Mouse (Mus musculus): ENCODE results near the gene Ect2l.
A peak's percentile ranks its signal among the peaks of the same experiment; 100 is the strongest.

The Ect2l gene

DNA sequence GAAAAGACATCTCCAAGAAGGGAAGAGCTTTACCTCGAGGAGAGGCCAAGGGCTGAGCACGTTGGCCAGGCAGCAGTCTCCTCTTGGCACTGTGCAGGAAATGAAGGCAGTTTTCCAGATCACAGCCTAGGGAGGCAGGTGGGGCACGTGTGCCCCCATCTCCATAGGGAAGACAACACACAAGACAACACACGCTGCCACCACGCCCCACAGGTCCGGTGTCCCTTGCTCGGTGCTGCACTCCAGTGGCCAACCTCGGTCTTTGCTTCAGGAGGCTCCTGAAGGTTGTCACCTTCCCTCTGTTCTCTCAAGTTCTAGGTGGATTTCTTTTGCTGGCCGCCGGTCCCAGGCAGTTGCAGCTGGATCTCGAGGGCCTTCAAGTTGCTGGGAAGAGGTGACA lies at the start of gene Ect2l:
Gene Ect2l, minus strand, starts transcription at position 165 of the 400 bp plus-strand sequence.
- no peak for DNase-seq (ENCODE audit: low spot score)

GRCm38 (mm10) chr10:18251345-18251744 lies 40.7 kb upstream of the Ect2l start:
- no peak for DNase-seq (ENCODE audit: low spot score)

GRCm38 (mm10) chr10:18243614-18244013 lies 32.9 kb upstream of the Ect2l start:
- no peak for DNase-seq (ENCODE audit: low spot score)

DNA sequence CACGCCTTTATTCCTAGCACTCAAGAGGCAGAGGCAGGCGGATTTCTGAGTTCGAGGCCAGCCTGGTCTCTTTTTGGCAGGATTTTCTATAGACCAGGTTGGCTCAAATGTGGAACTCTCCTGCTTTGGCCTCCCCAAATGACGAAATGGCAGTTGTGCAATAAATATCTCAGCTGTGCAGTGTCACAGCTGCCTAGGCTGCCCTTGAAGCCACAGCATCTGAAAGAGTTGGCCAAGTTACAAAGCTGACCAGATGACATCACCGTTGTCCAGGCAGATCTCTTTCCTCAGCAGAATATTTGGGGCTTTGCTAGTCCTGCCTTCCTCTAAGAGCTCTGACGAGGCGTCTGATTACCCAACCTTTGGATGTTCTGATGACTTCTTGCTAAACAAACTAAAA lies 26.5 kb upstream of the Ect2l start:
- DNase-seq (ENCODE audit: low spot score) = no peak

DNA sequence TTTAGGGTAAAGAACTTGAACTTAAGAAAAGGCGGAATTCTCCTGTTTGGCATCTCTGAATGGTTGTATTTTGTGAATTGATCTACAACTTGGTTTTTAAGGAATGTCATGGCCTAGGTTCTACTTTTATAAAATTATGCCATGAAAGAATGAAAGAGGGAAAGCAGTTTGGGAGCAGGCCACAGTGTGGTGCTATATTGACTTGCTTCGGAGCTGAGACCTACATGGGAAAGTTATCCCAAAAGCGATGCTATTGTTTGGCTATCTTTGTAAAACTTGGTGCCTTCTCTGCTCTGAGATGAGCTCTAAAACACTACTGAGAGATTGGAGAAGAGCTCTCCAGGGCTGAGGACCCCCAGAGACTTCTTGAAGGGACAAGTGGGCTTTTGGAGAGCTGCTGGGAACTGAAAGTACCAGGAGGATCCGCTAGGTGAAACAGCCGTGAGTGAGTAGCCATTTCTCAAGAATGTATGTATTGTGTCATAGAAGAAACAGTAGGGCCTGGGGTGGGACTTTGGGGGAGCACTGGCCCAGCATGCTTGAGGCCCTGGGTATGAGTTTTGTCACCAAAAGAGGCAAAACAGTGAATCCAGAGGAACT lies 25.7 kb upstream of the Ect2l start:
- no peak for DNase-seq (ENCODE audit: low spot score)

GRCm38 (mm10) chr10:18235402-18235747 lies 24.7 kb upstream of the Ect2l start:
- DNase-seq (ENCODE audit: low spot score) = no peak

DNA sequence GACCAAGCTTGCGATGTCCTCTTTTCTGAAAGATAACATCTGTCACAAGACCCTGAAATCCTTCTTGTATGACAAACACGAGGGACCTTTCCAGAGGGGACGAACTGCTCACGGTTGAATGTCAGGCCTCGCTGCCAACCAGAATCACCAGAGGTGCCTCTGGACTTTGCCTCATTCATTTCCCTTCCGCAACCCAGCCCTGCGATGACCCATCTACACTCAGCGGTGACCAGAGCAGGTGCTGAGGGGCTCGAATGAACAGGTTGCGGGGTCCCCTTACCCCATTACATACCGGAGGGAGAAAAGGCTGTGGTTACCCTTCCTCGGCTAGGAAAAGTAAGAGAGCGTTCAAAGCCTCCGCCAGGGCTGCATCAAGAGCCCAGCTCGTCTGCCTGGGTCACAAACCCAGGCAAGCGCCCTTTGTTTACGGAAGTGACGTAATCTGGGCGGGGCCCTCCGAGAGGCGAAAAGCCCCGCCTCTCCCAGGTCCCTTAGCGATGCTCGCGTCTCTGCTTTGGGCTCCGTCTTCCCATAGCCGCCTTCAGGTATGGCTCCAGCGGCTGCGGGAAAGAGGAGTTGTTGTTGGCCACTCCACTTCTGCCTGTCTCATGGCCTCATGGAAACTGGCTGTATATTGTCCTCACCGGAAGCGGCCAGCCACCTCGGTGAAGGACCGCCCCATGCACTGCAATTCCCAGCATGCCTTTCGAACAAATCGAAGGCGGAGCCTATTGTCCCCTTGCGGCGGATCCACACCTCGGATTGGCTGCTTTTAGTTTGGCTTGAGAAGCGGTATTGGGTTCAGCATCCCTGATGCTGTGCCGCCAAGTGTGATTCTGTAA lies 24.1 kb upstream of the Ect2l start, which contains the start of gene Ccdc28a:
Gene Ccdc28a, minus strand, starts transcription at position 439 of the 842 bp plus-strand sequence.
- peak; percentile 92 for DNase-seq (ENCODE audit: low spot score)

- DNase-seq (ENCODE audit: low spot score) = no peak
Measured at GRCm38 (mm10) chr10:18233891-18234290, 23.2 kb upstream of the Ect2l start.

DNA sequence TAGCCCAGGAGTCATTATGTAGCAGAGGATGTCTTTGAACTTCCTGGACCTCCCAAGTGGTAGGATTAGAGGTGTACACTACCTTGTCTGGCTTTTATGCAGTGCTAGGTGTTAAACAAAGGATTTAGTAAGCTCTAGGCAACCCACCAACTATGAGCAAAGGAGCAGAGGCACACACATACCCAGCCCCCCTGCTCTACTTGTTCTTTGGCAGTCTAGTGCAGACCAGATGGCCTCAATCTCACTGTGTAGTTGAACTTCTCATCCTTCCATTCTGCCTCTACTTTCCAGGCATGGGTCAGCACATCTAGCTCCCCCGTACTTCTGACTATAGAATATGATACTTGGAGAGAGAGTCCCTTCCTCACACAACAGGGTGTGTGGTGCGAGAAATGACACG lies 13.7 kb upstream of the Ect2l start:
- DNase-seq (ENCODE audit: low spot score) = no peak

DNA sequence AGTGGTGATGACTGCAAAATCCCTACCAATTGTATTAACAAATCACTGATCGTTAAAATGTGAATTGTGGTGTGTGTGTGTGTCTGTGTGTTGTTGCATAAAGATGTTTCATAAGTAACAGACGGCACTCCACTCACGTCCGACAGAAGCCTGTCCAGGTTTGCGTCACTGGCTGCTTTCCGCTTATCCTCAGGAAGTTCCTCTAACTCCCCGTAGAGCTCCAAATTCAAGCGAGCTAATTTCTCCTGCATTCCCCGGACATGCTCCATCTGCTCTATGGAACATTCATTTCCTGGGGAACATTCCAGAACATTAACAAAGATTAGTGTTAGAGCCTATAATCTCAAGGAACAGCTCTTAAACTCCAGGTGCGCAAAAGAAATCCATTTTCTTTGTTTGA lies 8.7 kb upstream of the Ect2l start:
- no peak for DNase-seq (ENCODE audit: low spot score)

DNA sequence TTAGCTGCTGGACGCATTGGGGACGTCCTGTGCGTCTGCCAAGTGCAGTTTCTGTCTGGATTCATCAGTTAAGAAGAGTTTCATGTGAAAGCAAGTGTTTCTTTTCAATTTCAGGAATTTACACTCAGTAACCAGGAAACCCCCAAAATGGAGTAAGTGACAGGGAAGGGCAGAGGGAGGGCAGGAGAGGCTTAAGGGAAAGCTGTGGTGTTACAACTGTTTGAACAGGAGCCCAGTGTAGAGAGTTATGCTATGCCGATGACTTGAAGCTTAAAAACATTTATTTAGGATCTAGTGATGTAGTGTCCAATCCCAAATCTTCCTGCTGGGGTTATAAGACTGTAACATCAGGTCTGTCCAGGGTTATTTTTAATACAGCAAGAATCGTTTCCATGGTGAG lies 3.4 kb upstream of the Ect2l start:
- DNase-seq (ENCODE audit: low spot score) = no peak

GRCm38 (mm10) chr10:18213373-18213772 lies 2.7 kb upstream of the Ect2l start:
- DNase-seq (ENCODE audit: low spot score) = no peak

DNA sequence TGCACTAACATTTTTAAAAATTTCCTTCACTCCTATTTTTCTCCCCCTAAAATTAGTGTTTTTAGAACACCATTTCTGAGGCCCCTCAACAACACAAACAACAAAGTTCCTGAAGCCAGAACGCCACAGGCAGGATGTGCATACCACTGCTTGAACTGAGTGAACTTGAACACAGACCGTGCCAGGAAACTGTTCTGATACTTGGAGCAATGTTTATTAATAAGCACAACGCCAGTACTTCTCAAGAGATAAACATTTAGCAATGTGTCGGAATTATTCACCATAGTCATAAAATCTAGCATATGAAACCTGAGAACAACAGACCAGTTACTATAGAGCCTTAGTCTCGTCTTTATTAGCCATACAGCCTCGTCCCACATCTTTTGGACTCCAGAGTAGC lies 571 bp downstream of the Ect2l start:
- DNase-seq (ENCODE audit: low spot score) = no peak

- no peak for DNase-seq (ENCODE audit: low spot score)
Measured at GRCm38 (mm10) chr10:18204067-18204466, 6.6 kb downstream of the Ect2l start.

- DNase-seq (ENCODE audit: low spot score) = no peak
Measured at GRCm38 (mm10) chr10:18202401-18202800, 8.3 kb downstream of the Ect2l start.

- no peak for DNase-seq (ENCODE audit: low spot score)
Measured at GRCm38 (mm10) chr10:18200656-18201055, 10.0 kb downstream of the Ect2l start.

- DNase-seq (ENCODE audit: low spot score) = no peak
Measured at GRCm38 (mm10) chr10:18199919-18200318, 10.8 kb downstream of the Ect2l start.

- no peak for DNase-seq (ENCODE audit: low spot score)
Measured at GRCm38 (mm10) chr10:18198286-18199015, 12.2 kb downstream of the Ect2l start.

DNA sequence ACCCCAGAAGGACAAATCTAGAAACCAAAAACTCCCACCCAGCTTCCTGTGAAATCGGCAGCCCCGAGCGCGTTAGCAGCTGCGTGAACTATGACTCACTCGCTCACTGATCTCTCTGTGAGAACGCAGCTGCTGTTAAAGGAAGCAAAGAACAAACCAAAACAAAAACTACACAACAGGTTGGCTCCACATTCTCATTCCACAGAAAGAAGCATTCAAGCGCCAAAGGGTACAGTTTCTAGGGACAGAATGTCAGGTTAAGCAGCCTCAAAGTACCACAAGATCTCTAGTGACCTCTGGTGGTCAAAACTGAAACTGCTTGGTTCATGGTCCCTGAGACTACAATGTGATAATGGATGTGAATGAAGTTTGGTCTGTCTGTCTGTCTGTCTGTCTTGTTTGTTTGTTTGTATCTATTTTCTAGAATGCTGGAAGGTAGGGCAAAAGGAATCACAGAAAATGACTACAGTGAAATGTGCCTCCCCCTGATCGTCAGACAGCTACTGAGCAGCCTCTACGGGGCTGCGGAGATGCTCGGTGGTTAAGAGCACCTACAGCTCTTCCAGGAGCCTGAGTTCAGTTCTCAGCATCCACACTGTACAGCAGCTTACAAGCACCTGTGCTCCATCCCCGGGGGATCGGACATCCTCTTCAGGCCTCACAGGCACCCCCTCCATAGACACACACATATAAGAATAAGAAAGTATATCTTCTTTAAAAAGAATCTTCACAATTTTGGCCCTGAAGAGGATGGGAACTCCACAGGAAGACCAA lies 13.3 kb downstream of the Ect2l start:
- peak; percentile 66 for DNase-seq (ENCODE audit: low spot score)

DNA sequence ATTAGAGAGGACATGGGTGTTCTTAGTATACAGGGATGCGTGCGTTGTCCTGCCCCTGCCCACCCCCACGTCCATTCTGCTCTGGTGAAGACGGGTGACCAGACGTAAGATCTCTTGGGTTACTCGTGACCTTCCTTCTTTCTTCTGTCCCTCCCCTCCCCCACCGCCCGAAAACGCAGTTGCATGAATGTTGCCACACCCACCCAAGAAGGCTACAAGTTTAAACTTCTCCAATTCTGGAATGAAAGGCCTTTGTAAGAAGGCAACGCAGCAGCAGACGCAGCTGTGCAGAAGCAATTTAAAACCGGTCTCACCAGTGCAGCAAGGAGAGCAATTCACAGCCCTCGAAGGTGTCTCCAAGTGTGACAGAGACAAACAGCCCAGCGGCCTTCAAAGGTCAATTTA lies 16.0 kb downstream of the Ect2l start:
- DNase-seq (ENCODE audit: low spot score) = peak; percentile 65

- no peak for DNase-seq (ENCODE audit: low spot score)
Measured at GRCm38 (mm10) chr10:18194156-18194555, 16.5 kb downstream of the Ect2l start.

GRCm38 (mm10) chr10:18193221-18193620 lies 17.5 kb downstream of the Ect2l start:
- no peak for DNase-seq (ENCODE audit: low spot score)

Measured in testis, postnatal 14 days (tissue).